Comparison of ENCODE assay signal across 8 mouse cellular contexts in genomic region chr11:96862534-96862933, GRCm38 (mm10). TPM values are rescaled to one million over a fixed set of nuclear protein-coding genes. Genes with fewer than 3 reads are reported as not detected.
DNase-seq lines count a peak whose midpoint lies in the region; ATAC-seq and TF ChIP-seq lines count a peak whose summit lies in the region.

No protein-coding gene starts in this region.

- no peak for DNase-seq in layer of hippocampus, adult 2 months (ENCODE audit: low spot score in 2 of 2)
- DNase-seq in layer of hippocampus, adult 9-11 months = no peak
- DNase-seq in kidney, adult 8-10 months = peak; percentile 19 to 27
- no peak for DNase-seq in urinary bladder, postnatal 36 days (ENCODE audit: low spot score in 2 of 2)
- no peak for DNase-seq in right cerebral cortex, postnatal 14 days
- DNase-seq in right cerebral cortex, adult 2 months (ENCODE audit: low spot score in 2 of 2) = no peak

- no peaks in the 10 kb centered on the region for H3K9me3 ChIP-seq in midbrain, embryonic 15.5 days

- H3K4me3 ChIP-seq in layer of hippocampus, adult 2 months = peak overlapping the region; percentile 62; the same call in 1 of the 2 replicates
- no peak overlapping the region for H3K4me3 ChIP-seq in embryonic fibroblast, embryonic 13.5 days (ENCODE audit: insufficient read depth, low read length)
- H3K4me3 ChIP-seq in midbrain, embryonic 15.5 days = peak overlapping the region; percentile 46; the same call in 1 of the 2 replicates

- H3K27ac ChIP-seq in layer of hippocampus, adult 2 months = no peak overlapping the region
- H3K27ac ChIP-seq in embryonic fibroblast, embryonic 13.5 days (ENCODE audit: insufficient read depth, low read length) = peak overlapping the region; percentile 23
- H3K27ac ChIP-seq in midbrain, embryonic 15.5 days = peak overlapping the region; percentile 48; the same call in 1 of the 2 replicates

- H3K36me3 ChIP-seq in midbrain, embryonic 15.5 days (replicated peaks) = no peaks in the 10 kb centered on the region

- H3K4me1 ChIP-seq in embryonic fibroblast, embryonic 13.5 days (ENCODE audit: control insufficient read depth, insufficient read depth, low read length) = peaks cover 11% of the 10 kb centered on the region
- peaks cover 30% of the 10 kb centered on the region for H3K4me1 ChIP-seq in midbrain, embryonic 15.5 days

- H3K27me3 ChIP-seq in midbrain, embryonic 15.5 days (replicated peaks) = no peaks in the 10 kb centered on the region

- no peak for TF ChIP-seq POLR2A in embryonic fibroblast, embryonic 13.5 days (IDR thresholded peaks at IDR 0.05; ENCODE audit: low read depth, low read length)

- no peak for TF ChIP-seq CTCF in layer of hippocampus, adult 2 months (conservative IDR thresholded peaks at IDR 0.05)
- no peak for TF ChIP-seq CTCF in embryonic fibroblast, embryonic 13.5 days (IDR thresholded peaks at IDR 0.05; ENCODE audit: borderline replicate concordance, insufficient read depth, low read length)

- H3K9ac ChIP-seq in midbrain, embryonic 15.5 days = no peak overlapping the region

- H3K4me2 ChIP-seq in midbrain, embryonic 15.5 days = peak overlapping the region; percentile 93

- WGBS in midbrain, embryonic 15.5 days = 57% methylated on average over 12 of the region's 12 CpGs

- 0 out of 2 replicates have a peak, but pooled peaks have one; percentile 13 for ATAC-seq in midbrain, embryonic 15.5 days (replicated peaks)

RNA-seq across cellular contexts. Expression of gene Copz2, which starts 12.9 kb away (rescaled TPM):
- 1 to 10 TPM; 5.9 to 7.0 TPM for total RNA-seq in layer of hippocampus, adult 2 months (2021)
- polyA plus RNA-seq in embryonic fibroblast, embryonic 13.5 days (2011; ENCODE audit: insufficient read length, low read depth, missing spikeins) = 172 and 187 TPM in 2 replicates
- 19.9 and 20.5 TPM in 2 replicates for polyA plus RNA-seq in midbrain, embryonic 15.5 days (2015; fragmentation: Nextera tagmentation; extraction: Ambion mirVana)

RNA-seq across cellular contexts. Expression of gene Nfe2l1, which starts 32.8 kb away (rescaled TPM):
- 100 to 1,000 TPM; 221 to 229 TPM for total RNA-seq in layer of hippocampus, adult 2 months (2021)
- 370 and 371 TPM in 2 replicates for polyA plus RNA-seq in embryonic fibroblast, embryonic 13.5 days (2011; ENCODE audit: insufficient read length, low read depth, missing spikeins)
- polyA plus RNA-seq in midbrain, embryonic 15.5 days (2015; fragmentation: Nextera tagmentation; extraction: Ambion mirVana) = 80.9 and 81.2 TPM in 2 replicates

RNA-seq across cellular contexts. Expression of gene Cdk5rap3, which starts 53.8 kb away (rescaled TPM):
- 10 to 100 TPM; 34.5 to 41.6 TPM for total RNA-seq in layer of hippocampus, adult 2 months (2021)
- 47.6 and 55.7 TPM in 2 replicates for polyA plus RNA-seq in embryonic fibroblast, embryonic 13.5 days (2011; ENCODE audit: insufficient read length, low read depth, missing spikeins)
- 88.2 and 91.7 TPM in 2 replicates for polyA plus RNA-seq in midbrain, embryonic 15.5 days (2015; fragmentation: Nextera tagmentation; extraction: Ambion mirVana)

Comparison
In these comparisons a context has a peak if more than half of its experiments do, and no peak if none do; other contexts are left out.
1. DNase-seq: peak in kidney, adult 8-10 months (2 of 2); none in layer of hippocampus, adult 2 months (0 of 2), layer of hippocampus, adult 9-11 months (single experiment), urinary bladder, postnatal 36 days (0 of 2), right cerebral cortex, postnatal 14 days (single experiment) and right cerebral cortex, adult 2 months (0 of 2).